Mouse (Mus musculus) bone marrow, adult 2 months (tissue): ENCODE data around the gene Exosc3. TPM values are rescaled to one million over a fixed set of nuclear protein-coding genes. Genes with fewer than 3 reads are reported as not detected.

Experiments
- H3K27ac ChIP-seq: fragments of 200-500 bp; 2 replicates; pipeline ENCODE4 v1.5.1; 2012; ENCODE audit warnings: low read depth, mild to moderate bottlenecking, control low read depth, inconsistent platforms, low read length; ENCODE audit not compliant: control insufficient read depth, poor library complexity, insufficient read depth
- H3K4me1 ChIP-seq: fragments of 200-500 bp; 2 replicates; pipeline ENCODE4 v1.6.1; 2011; ENCODE audit warnings: low read length; ENCODE audit not compliant: control insufficient read depth, insufficient read depth
- H3K4me3 ChIP-seq: fragments of 200-500 bp; replicated peaks from 2 replicates; pipeline ENCODE3; 2011; ENCODE audit warnings: mild to moderate bottlenecking, low read depth, low read length, control low read depth; ENCODE audit not compliant: control insufficient read depth
- CTCF ChIP-seq: fragments of 200-500 bp; IDR thresholded peaks from 2 replicates; pipeline ENCODE4 v1.5.1; 2011; ENCODE audit warnings: low read length, control low read depth; ENCODE audit not compliant: control insufficient read depth, insufficient read depth
- POLR2A ChIP-seq: fragments of 200-500 bp; IDR thresholded peaks from 2 replicates; pipeline ENCODE4 v1.6.1; 2011; ENCODE audit warnings: low read depth, mild to moderate bottlenecking, control low read depth, low read length, borderline replicate concordance; ENCODE audit not compliant: control insufficient read depth
- WGBS: fragments of 180-500 bp; shearing (Covaris S2); methylation state at CpG from one replicate; pipeline ENCODE4 v1.1.7; 2018; 5-methylcytosine and 5-hydroxymethylcytosine counted together
- polyA plus RNA-seq: library from polyadenylated mRNA; stranded (reverse); fragments of >200 nt; gene quantifications from 2 replicates; pipeline ENCODE4 v1.2.4, GENCODE M21; 2011; ENCODE audit warnings: low replicate concordance; ENCODE audit not compliant: missing spikeins, insufficient read depth, insufficient read length

Exosc3 gene
- polyA plus RNA-seq, 1 experiment: 43.1 TPM

DNA sequence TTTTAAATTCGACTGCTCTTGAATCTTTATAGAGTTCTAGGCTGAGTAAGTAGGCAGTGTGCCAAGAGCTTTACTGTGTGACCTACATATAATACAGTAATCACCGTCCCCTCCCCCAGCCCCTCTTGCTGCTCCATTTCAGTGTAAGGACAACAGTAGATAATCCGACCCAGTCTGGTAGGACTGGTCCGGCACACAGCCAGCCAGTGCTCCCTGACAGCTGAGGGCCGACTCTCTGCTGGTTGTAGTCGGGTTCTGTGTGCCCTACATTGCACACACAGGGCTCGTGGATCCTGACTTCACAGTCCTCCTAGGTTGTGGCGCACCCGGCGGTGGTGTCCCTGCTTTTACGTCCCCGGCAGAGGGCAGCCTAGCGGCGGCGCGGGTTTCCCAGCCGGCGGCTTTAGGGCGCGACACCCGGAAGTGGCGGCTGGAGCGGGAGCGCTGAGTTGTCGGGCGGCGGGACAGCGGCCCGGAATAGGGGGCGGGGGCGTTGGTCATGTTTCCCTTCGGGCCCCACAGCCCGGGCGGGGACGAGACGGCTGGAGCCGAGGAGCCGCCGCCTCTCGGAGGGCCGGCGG is 773 bp downstream of the Exosc3 start, which contains the start of gene Dcaf10:
Gene Dcaf10, plus strand, starts transcription at position 433 of the 581 bp plus-strand sequence.
- Histone ChIP-seq H3K4me1 (peaks cover 1% of the 10 kb centered on the region), H3K4me3 (peak within 1 kb of the TSS; percentile 97), H3K27ac (peak within 1 kb of the TSS; percentile 96)
- under 1% methylated on average over 42 of the region's 42 CpGs for WGBS
- TF ChIP-seq POLR2A (peak; percentile 63; the same call in 1 of the 2 replicates), CTCF (peak; percentile 38; the same call in 1 of the 2 replicates)

GRCm38 (mm10) chr4:45341226-45341625 is 1.3 kb downstream of the Exosc3 start:
- WGBS: 79% methylated on average over 9 of the region's 9 CpGs
- H3K27ac ChIP-seq: no peak overlapping the region
- no peak overlapping the region for H3K4me3 ChIP-seq
- H3K4me1 ChIP-seq: peaks cover 1% of the 10 kb centered on the region
- no peak for TF ChIP-seq POLR2A
- no peak for TF ChIP-seq CTCF

DNA sequence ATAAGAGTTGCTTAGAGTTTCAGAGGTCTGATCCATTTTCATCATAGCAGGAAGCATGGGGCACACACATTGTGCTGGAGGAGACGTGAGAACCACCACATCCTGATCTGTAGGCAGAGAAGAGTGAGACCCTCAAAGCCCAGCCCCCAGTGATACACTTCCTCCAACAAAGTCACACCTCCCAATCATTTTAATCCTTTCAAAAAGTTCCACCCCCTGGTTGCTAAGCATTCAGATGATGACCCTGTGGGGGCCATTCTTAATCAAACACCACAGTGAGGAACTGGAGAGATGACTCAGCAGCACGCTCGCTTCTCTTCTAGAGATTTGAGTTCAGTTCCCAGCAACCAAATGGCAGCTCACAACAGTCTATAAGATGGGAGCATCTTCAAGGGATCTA is 10.1 kb downstream of the Exosc3 start:
- 39% methylated on average over 3 of the region's 3 CpGs for WGBS
- H3K27ac ChIP-seq: no peak overlapping the region
- no peak overlapping the region for H3K4me3 ChIP-seq
- TF ChIP-seq POLR2A (no peak), CTCF (no peak)
- H3K4me1 ChIP-seq: no peaks in the 10 kb centered on the region; the same call in 1 of the 2 replicates

DNA sequence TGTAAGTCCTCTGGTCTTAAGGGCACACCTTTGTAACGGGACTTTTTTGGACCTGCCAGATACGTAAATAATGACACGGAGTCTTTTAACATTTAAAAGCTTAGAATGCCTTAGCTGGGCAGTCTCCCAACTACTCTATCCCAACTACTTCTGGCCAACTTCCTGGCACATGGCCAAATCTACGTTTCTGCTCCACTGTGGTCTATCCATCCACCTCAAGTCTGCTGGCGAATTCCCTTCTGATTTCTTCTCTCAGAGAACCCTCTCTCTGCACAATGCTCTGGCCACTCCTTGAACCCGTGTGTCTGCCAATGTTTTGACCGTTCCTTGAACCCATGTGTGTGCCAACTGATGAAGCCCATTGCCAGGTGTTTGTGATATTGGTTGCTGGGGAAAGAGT is 11.4 kb downstream of the Exosc3 start:
- Histone ChIP-seq H3K4me1 (no peaks in the 10 kb centered on the region; the same call in 1 of the 2 replicates), H3K27ac (no peak overlapping the region), H3K4me3 (no peak overlapping the region)
- 79% methylated on average over 7 of the region's 7 CpGs for WGBS
- TF ChIP-seq CTCF (no peak), POLR2A (no peak)

- peak overlapping the region; percentile 94 for H3K27ac ChIP-seq
- no peaks in the 10 kb centered on the region; the same call in 1 of the 2 replicates for H3K4me1 ChIP-seq
- under 1% methylated on average over 56 of the region's 56 CpGs for WGBS
- H3K4me3 ChIP-seq: peak overlapping the region; percentile 93
- TF ChIP-seq CTCF (no peak), POLR2A (peak; percentile 79; the same call in 1 of the 2 replicates)
Observed at GRCm38 (mm10) chr4:45320159-45320816, 22.2 kb downstream of the Exosc3 start.

DNA sequence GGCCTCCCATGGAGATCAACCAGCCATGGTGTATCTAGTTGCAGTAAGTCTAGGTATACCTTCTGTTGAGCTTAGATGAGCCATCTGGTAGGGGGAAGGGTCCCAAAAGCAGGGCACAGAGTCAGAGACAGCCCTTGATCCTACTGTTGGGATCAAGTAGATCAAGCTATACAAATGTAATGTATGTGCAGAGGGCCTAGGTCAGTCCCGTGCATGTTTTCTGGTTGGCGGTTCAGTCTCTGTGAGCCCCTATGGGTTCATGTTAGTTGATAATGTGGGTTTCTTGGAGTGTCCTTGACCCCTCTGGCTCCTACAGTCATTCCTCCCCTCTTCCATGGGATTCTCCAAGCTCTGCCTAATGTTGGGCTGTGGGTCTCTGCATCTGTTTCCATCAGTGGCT is 31.5 kb downstream of the Exosc3 start:
- TF ChIP-seq CTCF: no peak
- TF ChIP-seq POLR2A: no peak
- 91% methylated on average over 2 of the region's 2 CpGs for WGBS

GRCm38 (mm10) chr4:45308606-45309005 is 33.9 kb downstream of the Exosc3 start:
- TF ChIP-seq POLR2A: no peak
- TF ChIP-seq CTCF: no peak

More for the DNA sequence above, 31.5 kb downstream of the Exosc3 start:
- Histone ChIP-seq H3K27ac (no peak overlapping the region), H3K4me1 (no peaks in the 10 kb centered on the region), H3K4me3 (no peak overlapping the region)

DNA sequence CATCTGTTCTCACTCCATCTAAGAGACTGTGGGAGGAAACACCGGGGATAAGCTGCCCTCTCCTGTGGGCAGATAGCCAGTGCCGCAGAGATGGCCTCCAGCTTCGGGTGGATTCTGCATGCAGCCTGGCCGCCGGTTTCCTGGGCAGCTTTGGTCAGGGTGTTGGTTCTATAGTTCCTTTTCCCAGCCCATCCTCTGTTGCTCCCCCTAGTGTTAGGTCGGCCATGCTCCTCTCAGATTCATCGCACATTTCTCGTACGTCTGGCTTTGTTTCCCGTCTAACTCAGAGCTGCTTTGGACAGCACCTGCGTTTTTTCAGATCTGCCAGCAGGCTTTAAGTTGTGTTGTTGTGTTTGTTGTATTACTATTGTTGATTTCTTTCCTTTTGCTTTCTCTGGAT is 34.5 kb downstream of the Exosc3 start:
- WGBS: 63% methylated on average over 11 of the region's 11 CpGs
- no peak overlapping the region for H3K4me3 ChIP-seq
- no peaks in the 10 kb centered on the region for H3K4me1 ChIP-seq
- H3K27ac ChIP-seq: no peak overlapping the region
- TF ChIP-seq POLR2A: no peak
- peak; percentile 62 for TF ChIP-seq CTCF

More at GRCm38 (mm10) chr4:45308606-45309005, 33.9 kb downstream of the Exosc3 start:
- no peak overlapping the region for H3K4me3 ChIP-seq
- H3K4me1 ChIP-seq: no peaks in the 10 kb centered on the region
- WGBS: 70% methylated on average over 6 of the region's 6 CpGs
- no peak overlapping the region for H3K27ac ChIP-seq
